Mouse (Mus musculus) cerebellum, adult 11 months (tissue): ENCODE measurements around the gene Olfr827.

Experiments
- DNase-seq: peaks from one replicate; pipeline ENCODE4 v3.0.0; 2022

Gene Olfr827

DNA sequence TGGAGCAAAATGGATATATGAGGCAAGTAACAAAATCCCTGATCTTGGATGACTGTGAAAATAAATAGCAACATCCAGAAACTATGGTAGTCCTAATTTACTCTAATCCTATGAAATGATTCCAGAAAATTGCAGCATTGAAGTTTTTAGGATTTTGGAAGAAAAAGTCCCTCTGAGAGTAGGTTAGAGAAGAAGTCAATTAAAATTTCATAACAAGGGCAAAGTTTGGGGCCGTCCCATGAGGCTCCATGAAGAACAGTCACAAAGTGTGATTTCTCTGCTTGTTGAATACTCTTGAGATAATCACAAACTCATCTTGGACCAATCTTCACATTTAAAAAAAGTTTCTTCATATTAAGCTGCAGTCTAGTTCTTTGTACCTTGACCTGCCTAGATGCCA is at the start of gene Olfr827:
Olfr827 (minus strand) TSS at position 101 of the 400 bp plus-strand sequence.
- no peak for DNase-seq

DNA sequence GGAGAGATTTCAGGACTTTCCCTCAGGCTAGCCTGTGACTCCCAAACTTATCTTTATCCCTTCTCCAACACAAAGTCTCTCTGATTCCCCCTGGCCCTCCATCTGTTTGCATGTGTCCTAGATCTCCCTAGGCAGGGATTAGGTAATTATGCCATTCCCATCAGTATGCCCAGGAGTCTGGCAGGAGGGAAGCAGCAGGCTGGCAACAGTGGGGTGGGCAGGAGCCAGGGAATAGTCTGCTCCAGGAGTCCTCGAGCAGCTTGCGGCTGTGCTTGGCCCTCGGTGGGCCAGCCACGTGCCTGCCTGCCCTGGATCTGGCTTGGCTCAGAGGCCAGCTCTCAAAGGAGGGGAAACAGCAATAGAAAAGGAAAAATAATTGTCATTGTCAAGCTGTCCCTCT is 49.0 kb upstream of the Olfr827 start:
- peak; percentile 56 for DNase-seq

DNA sequence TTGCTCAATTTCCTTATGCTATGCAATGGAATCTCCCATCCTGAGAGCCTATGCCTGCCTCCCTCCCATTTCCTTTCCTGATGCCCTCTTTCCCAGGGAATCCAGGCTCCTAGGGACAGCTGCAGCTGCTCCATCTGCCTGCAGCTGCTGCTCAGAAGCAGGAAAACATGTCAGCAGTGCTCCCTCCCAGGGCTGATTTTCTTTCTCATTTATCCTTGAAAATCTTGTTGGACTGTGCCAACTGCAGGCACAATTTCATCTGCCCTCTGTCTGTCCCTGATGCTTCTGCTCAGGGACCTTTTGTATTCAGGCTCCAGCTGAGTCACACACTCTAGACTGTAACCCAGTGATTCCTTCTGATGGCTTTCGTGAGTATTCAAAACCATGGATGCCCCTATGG is 45.3 kb upstream of the Olfr827 start:
- DNase-seq, result no peak

DNA sequence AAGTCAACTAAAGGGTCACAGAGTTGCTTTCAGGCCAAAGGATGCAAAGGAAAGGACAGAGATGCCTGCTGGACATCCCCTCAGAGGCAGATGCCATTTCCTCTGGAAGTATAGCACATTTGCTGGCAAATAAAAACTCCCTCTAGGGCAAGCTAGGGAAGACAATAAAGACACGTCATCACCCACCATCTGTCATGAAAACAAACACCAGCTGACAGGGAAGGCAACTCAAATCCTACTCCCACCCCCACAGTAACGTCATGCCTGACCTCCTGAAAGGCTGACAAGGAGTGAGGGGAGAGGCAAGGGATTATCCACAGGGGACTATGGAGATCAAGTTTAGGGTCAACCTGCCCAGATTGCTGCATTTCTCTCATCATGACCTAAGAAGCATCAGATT is 30.1 kb upstream of the Olfr827 start:
- DNase-seq, result peak; percentile 8

DNA sequence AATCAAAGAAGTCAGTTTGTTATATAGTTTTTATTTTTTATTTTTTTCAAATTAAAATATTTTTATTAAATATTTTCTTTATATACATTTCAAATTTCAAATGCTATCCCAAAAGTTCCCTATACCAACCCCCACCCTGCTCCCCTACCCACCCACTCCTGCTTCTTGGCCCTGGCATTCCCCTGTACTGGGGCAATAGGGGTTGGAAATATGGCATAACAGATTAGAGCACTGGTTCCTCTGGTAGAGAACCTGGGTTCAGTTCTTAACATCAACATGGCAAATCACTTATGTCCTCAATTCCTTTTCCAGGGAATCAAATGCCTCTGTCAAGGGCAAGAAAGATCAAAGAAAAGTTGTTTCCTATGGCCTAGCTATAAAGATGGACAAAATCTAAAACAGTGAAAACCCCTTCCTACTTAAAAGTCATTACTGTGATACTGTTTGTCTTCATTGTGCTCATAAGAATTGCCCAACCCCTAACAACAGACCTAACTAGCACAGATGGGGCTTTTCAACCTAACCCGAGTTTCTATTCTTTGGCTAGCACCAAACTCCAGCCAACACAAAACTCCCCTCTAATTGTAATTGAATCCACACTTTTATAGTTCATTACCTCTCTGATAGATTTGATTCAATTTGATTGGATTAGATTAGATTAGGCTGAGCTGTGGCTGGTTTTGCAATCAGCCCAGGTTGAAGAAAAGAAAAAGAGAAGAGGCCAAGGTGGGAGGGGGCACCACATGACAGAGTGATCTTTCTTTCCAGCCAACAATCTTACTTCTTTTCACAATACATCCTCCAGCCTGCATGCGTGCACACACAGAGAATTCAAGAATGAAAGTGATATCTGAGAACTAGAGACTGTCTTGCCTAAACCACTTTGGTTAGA is 24.4 kb upstream of the Olfr827 start:
- no peak for DNase-seq

DNA sequence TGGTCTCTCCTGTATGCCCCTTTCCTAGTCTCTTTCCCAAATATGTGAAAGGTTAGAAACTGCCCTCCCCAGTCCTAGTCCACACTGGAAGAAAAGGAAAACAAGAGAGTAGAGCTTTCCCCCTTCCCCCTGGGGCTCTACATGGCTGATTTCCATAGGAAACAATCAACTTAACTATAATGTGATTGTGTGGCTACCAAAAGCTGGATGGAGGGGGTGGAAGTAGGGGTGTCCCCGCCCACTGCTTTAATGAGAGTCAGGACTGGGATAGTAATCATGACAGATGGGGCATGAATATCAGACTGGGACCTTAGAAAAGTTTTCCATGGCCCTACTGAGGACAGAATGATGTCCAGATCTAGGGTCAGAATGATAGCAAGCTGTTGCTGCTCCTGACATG is 20.4 kb upstream of the Olfr827 start:
- no peak for DNase-seq

DNA sequence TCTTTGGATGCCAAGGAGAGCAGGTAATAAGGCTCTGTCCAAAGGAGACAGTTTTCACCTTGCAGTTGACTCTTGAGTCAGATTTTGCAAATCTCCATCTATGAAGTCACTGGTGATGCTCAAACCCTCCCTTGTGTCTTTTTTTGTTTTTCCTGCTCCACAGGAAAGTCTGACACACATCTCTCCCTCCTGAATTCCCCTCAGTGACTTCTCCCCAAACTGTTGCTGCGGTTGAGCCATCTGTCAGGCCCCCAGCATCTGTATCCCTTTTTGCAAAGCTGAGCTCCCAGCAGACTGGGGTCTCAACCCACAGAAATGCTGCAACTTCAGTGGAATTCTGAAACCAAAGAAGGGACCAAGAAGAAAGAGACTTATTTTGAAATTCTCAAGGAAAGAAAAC is 17.9 kb upstream of the Olfr827 start:
- no peak for DNase-seq

DNA sequence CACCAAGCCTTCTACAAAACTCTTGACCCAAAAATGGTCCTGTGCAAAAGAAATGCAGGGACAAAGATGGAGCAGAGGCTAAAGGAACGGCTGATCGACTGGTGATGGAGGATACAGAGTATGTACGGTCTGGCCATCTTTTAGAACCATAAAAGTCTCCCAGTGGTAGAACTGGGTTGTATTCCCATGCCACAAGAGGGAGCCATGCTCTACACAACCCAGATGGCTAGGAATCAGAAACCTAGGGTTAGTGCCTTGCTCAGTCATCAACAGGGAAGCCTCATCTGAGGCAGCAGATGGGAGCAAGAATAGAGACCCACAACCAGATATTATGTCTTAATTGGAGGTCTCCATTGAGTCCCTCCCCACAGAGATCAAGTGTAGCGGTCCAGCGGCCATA is 15.4 kb upstream of the Olfr827 start:
- no peak for DNase-seq

DNA sequence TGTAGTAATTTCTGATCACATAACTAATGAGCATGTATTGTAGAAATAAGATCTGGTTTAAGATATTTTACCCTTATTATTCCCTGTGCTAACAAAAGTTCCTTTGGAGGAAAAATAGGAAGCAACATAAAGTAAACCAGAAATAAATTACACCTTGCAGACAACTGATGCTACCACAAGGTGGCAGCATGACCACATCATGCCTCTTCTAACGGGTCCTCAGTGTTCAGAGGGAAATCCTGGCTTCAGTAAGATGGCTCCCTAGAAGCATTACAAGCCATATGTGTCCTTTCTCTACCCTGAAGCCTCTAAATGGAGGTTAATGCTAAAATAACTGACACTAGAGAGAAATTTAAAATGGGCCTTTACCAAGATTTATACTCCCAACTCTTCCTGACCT is 14.0 kb upstream of the Olfr827 start:
- peak; percentile 28 for DNase-seq

DNA sequence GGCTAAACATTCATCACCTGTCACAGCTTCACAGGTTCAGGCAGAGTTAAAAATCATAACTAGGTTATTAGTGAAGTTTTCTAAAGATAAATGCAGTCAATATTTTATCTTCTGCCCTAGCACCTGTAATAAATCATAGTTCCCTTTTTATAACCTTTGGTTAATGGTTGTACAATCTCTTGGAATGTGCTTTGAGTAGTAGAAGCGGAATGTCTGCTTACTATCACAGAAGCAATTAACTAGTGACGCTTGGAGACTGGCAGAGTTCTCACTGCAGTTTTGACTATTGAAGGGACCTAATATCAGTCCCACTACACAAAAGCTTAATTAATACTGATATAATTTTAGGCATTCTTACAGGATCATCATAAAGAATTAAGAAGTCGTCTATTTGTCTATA is 10.8 kb upstream of the Olfr827 start:
- DNase-seq, result no peak

DNA sequence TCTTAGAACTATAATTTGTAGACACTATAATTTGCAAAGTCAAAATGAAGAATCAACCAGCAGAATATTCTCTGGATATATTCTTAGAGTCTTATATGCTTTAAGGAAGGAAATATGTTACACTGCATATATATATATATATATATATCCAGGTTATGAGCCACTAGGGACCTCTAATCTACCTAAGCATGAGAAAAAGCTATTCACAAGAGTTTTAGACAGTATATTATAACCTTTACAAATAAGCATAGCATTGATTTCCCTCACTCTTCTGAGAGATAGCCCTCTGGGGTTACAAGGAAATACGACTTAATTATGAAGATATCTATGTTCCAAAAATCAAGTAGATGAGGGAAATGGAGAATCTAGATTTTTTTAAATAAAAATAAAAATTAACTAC is 30.1 kb downstream of the Olfr827 start, which contains the start of gene Olfr826:
Olfr826 (minus strand) TSS at position 101 of the 400 bp plus-strand sequence.
- no peak for DNase-seq

DNA sequence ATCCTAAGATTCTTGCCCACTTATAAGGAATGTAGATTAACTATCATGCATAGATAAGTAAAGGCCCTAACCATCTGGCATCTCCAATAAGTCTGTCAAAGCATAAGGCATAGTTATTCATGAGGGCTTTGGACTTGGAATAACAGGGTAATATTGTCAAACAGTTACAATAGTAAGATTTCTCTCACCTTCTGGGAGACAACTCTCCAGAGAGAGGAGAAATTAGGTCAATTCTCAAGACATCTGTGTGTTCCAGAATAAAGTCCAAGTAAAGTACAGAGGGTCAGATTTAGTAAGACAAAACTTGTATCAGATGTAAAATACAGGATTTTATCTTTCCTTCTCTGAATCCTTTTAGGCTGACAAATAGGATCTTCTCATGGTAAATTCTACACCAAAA is 47.5 kb downstream of the Olfr827 start, which contains the start of gene Olfr825:
Olfr825 (minus strand) TSS at position 101 of the 400 bp plus-strand sequence.
- DNase-seq, result no peak

DNA sequence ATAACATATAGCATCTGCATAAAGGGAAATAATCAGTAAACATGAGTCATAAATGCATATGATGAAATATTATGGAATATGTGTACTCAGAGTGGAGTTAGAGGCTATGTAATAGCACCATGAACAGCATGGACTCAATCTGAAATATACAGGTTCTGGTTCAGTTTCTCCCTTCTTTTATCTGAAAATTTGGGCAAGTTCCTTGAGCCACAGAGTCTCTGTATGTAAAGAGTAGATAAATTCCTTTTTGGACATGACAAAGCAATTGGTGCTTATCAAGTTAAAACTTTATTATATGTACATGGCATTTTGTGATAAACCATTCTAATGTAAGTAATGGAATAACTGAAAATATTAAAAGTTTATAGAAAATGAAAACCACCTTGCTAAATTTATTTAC is 49.0 kb downstream of the Olfr827 start:
- no peak for DNase-seq
